Mouse (Mus musculus): ENCODE results near the gene Znfx1. TPM values are rescaled to one million over a fixed set of nuclear protein-coding genes. Genes with fewer than 3 reads are reported as not detected.

Gene Znfx1
- polyA plus RNA-seq, 1 experiment from 2014 or later, result 6.2 TPM

GRCm38 (mm10) chr2:167048698-167049358 lies 14.0 kb downstream of the Znfx1 start:
- Histone ChIP-seq H3K36me3 (ENCODE audit: control insufficient read depth, insufficient read depth, low read length) (peaks cover 15% of the 10 kb centered on the region), H3K27me3 (ENCODE audit: control insufficient read depth, insufficient read depth, low read length) (no peaks in the 10 kb centered on the region), H3K9me3 (ENCODE audit: control insufficient read depth, low read length) (no peaks in the 10 kb centered on the region), H3K4me3 (ENCODE audit: low read depth, low read length) (no peak overlapping the region), H3K4me2 (ENCODE audit: low read depth) (no peak overlapping the region), H3K9ac (ENCODE audit: low read length) (no peak overlapping the region), H3K4me1 (ENCODE audit: control insufficient read depth, insufficient read depth, low read length) (no peaks in the 10 kb centered on the region), H3K27ac (ENCODE audit: low read depth, low read length) (no peak overlapping the region)
- WGBS, result 88% methylated on average over 8 of the region's 8 CpGs
- no peak for DNase-seq (ENCODE audit: low spot score)
- no peak for ATAC-seq (ENCODE audit: insufficient read depth, low FRiP score, low TSS enrichment)

- Histone ChIP-seq H3K4me1 (ENCODE audit: control insufficient read depth, insufficient read depth, low read length) (no peaks in the 10 kb centered on the region), H3K36me3 (ENCODE audit: control insufficient read depth, insufficient read depth, low read length) (peaks cover 15% of the 10 kb centered on the region), H3K27ac (ENCODE audit: low read depth, low read length) (no peak overlapping the region), H3K4me3 (ENCODE audit: low read depth, low read length) (no peak overlapping the region), H3K9ac (ENCODE audit: low read length) (no peak overlapping the region), H3K27me3 (ENCODE audit: control insufficient read depth, insufficient read depth, low read length) (no peaks in the 10 kb centered on the region), H3K4me2 (ENCODE audit: low read depth) (no peak overlapping the region), H3K9me3 (ENCODE audit: control insufficient read depth, low read length) (no peaks in the 10 kb centered on the region)
- ATAC-seq (ENCODE audit: insufficient read depth, low FRiP score, low TSS enrichment), result no peak
- 95% methylated on average over 10 of the region's 10 CpGs for WGBS
- DNase-seq (ENCODE audit: low spot score), result no peak
Observed at GRCm38 (mm10) chr2:167048223-167048622, 14.6 kb downstream of the Znfx1 start.

GRCm38 (mm10) chr2:167043400-167044121 lies 19.3 kb downstream of the Znfx1 start:
- no peak for ATAC-seq (ENCODE audit: insufficient read depth, low FRiP score, low TSS enrichment)
- DNase-seq (ENCODE audit: low spot score), result no peak
- Histone ChIP-seq H3K27ac (ENCODE audit: low read depth, low read length) (no peak overlapping the region), H3K9me3 (ENCODE audit: control insufficient read depth, low read length) (no peaks in the 10 kb centered on the region), H3K27me3 (ENCODE audit: control insufficient read depth, insufficient read depth, low read length) (no peaks in the 10 kb centered on the region), H3K4me3 (ENCODE audit: low read depth, low read length) (no peak overlapping the region), H3K9ac (ENCODE audit: low read length) (no peak overlapping the region), H3K36me3 (ENCODE audit: control insufficient read depth, insufficient read depth, low read length) (peaks cover 30% of the 10 kb centered on the region), H3K4me2 (ENCODE audit: low read depth) (no peak overlapping the region), H3K4me1 (ENCODE audit: control insufficient read depth, insufficient read depth, low read length) (no peaks in the 10 kb centered on the region)
- 94% methylated on average over 12 of the region's 12 CpGs for WGBS

- no peaks in the 10 kb centered on the region for H3K27me3 ChIP-seq (ENCODE audit: control insufficient read depth, insufficient read depth, low read length)
- no peaks in the 10 kb centered on the region for H3K4me1 ChIP-seq (ENCODE audit: control insufficient read depth, insufficient read depth, low read length)
- WGBS, result 76% methylated on average over 8 of the region's 8 CpGs
- H3K9ac ChIP-seq (ENCODE audit: low read length), result no peak overlapping the region
- no peak for DNase-seq (ENCODE audit: low spot score)
- H3K9me3 ChIP-seq (ENCODE audit: control insufficient read depth, low read length), result no peaks in the 10 kb centered on the region
- no peak overlapping the region for H3K4me3 ChIP-seq (ENCODE audit: low read depth, low read length)
- no peak overlapping the region for H3K27ac ChIP-seq (ENCODE audit: low read depth, low read length)
- H3K4me2 ChIP-seq (ENCODE audit: low read depth), result no peak overlapping the region
- no peak for ATAC-seq (ENCODE audit: insufficient read depth, low FRiP score, low TSS enrichment)
- peaks cover 39% of the 10 kb centered on the region for H3K36me3 ChIP-seq (ENCODE audit: control insufficient read depth, insufficient read depth, low read length)
Observed at GRCm38 (mm10) chr2:167039386-167039785, 23.4 kb downstream of the Znfx1 start.

GRCm38 (mm10) chr2:167038716-167039115 lies 24.1 kb downstream of the Znfx1 start:
- 97% methylated on average over 7 of the region's 7 CpGs for WGBS
- peaks cover 42% of the 10 kb centered on the region for H3K36me3 ChIP-seq (ENCODE audit: control insufficient read depth, insufficient read depth, low read length)

GRCm38 (mm10) chr2:167038297-167038696 lies 24.5 kb downstream of the Znfx1 start:
- Histone ChIP-seq H3K4me1 (ENCODE audit: control insufficient read depth, insufficient read depth, low read length) (no peaks in the 10 kb centered on the region), H3K36me3 (ENCODE audit: control insufficient read depth, insufficient read depth, low read length) (peaks cover 46% of the 10 kb centered on the region), H3K27ac (ENCODE audit: low read depth, low read length) (no peak overlapping the region), H3K4me3 (ENCODE audit: low read depth, low read length) (no peak overlapping the region), H3K27me3 (ENCODE audit: control insufficient read depth, insufficient read depth, low read length) (no peaks in the 10 kb centered on the region), H3K4me2 (ENCODE audit: low read depth) (no peak overlapping the region), H3K9ac (ENCODE audit: low read length) (no peak overlapping the region), H3K9me3 (ENCODE audit: control insufficient read depth, low read length) (no peaks in the 10 kb centered on the region)
- ATAC-seq (ENCODE audit: insufficient read depth, low FRiP score, low TSS enrichment) (no peak), DNase-seq (ENCODE audit: low spot score) (no peak)
- 91% methylated on average over 6 of the region's 6 CpGs for WGBS

More at GRCm38 (mm10) chr2:167038716-167039115, 24.1 kb downstream of the Znfx1 start:
- no peak overlapping the region for H3K4me2 ChIP-seq (ENCODE audit: low read depth)
- DNase-seq (ENCODE audit: low spot score), result no peak
- no peaks in the 10 kb centered on the region for H3K4me1 ChIP-seq (ENCODE audit: control insufficient read depth, insufficient read depth, low read length)
- H3K9ac ChIP-seq (ENCODE audit: low read length), result no peak overlapping the region
- H3K9me3 ChIP-seq (ENCODE audit: control insufficient read depth, low read length), result no peaks in the 10 kb centered on the region
- no peaks in the 10 kb centered on the region for H3K27me3 ChIP-seq (ENCODE audit: control insufficient read depth, insufficient read depth, low read length)
- H3K27ac ChIP-seq (ENCODE audit: low read depth, low read length), result no peak overlapping the region
- no peak overlapping the region for H3K4me3 ChIP-seq (ENCODE audit: low read depth, low read length)
- no peak for ATAC-seq (ENCODE audit: insufficient read depth, low FRiP score, low TSS enrichment)

- no peak for DNase-seq (ENCODE audit: low spot score)
- Histone ChIP-seq H3K36me3 (ENCODE audit: control insufficient read depth, insufficient read depth, low read length) (peaks cover 45% of the 10 kb centered on the region), H3K4me3 (ENCODE audit: low read depth, low read length) (no peak overlapping the region), H3K9me3 (ENCODE audit: control insufficient read depth, low read length) (no peaks in the 10 kb centered on the region), H3K27me3 (ENCODE audit: control insufficient read depth, insufficient read depth, low read length) (no peaks in the 10 kb centered on the region), H3K27ac (ENCODE audit: low read depth, low read length) (no peak overlapping the region), H3K4me1 (ENCODE audit: control insufficient read depth, insufficient read depth, low read length) (no peaks in the 10 kb centered on the region), H3K9ac (ENCODE audit: low read length) (no peak overlapping the region), H3K4me2 (ENCODE audit: low read depth) (no peak overlapping the region)
- WGBS, result 93% methylated on average over 12 of the region's 12 CpGs
- no peak for ATAC-seq (ENCODE audit: insufficient read depth, low FRiP score, low TSS enrichment)
Observed at GRCm38 (mm10) chr2:167037710-167038109, 25.1 kb downstream of the Znfx1 start.

GRCm38 (mm10) chr2:167030507-167030906 lies 32.3 kb downstream of the Znfx1 start:
- 95% methylated on average over 4 of the region's 4 CpGs for WGBS
- H3K36me3 ChIP-seq (ENCODE audit: control insufficient read depth, insufficient read depth, low read length), result peaks cover 43% of the 10 kb centered on the region
- ATAC-seq (ENCODE audit: insufficient read depth, low FRiP score, low TSS enrichment), result no peak

GRCm38 (mm10) chr2:167028553-167028952 lies 34.3 kb downstream of the Znfx1 start:
- Histone ChIP-seq H3K27me3 (ENCODE audit: control insufficient read depth, insufficient read depth, low read length) (no peaks in the 10 kb centered on the region), H3K36me3 (ENCODE audit: control insufficient read depth, insufficient read depth, low read length) (peaks cover 41% of the 10 kb centered on the region), H3K27ac (ENCODE audit: low read depth, low read length) (no peak overlapping the region), H3K4me2 (ENCODE audit: low read depth) (no peak overlapping the region), H3K4me1 (ENCODE audit: control insufficient read depth, insufficient read depth, low read length) (no peaks in the 10 kb centered on the region), H3K4me3 (ENCODE audit: low read depth, low read length) (no peak overlapping the region), H3K9ac (ENCODE audit: low read length) (no peak overlapping the region), H3K9me3 (ENCODE audit: control insufficient read depth, low read length) (no peaks in the 10 kb centered on the region)
- DNase-seq (ENCODE audit: low spot score) (no peak), ATAC-seq (ENCODE audit: insufficient read depth, low FRiP score, low TSS enrichment) (no peak)
- 95% methylated on average over 7 of the region's 7 CpGs for WGBS

More at GRCm38 (mm10) chr2:167030507-167030906, 32.3 kb downstream of the Znfx1 start:
- no peak for DNase-seq (ENCODE audit: low spot score)
- Histone ChIP-seq H3K9me3 (ENCODE audit: control insufficient read depth, low read length) (no peaks in the 10 kb centered on the region), H3K4me3 (ENCODE audit: low read depth, low read length) (no peak overlapping the region), H3K4me1 (ENCODE audit: control insufficient read depth, insufficient read depth, low read length) (no peaks in the 10 kb centered on the region), H3K9ac (ENCODE audit: low read length) (no peak overlapping the region), H3K27me3 (ENCODE audit: control insufficient read depth, insufficient read depth, low read length) (no peaks in the 10 kb centered on the region), H3K4me2 (ENCODE audit: low read depth) (no peak overlapping the region), H3K27ac (ENCODE audit: low read depth, low read length) (no peak overlapping the region)

Measured in neural tube, embryonic 11.5 days (tissue).